Mouse (Mus musculus) small intestine, adult 2 months (tissue): ENCODE data around the gene Sh3d19. TPM values are rescaled to one million over a fixed set of nuclear protein-coding genes. Genes with fewer than 3 reads are reported as not detected.

Experiments
- H3K27ac ChIP-seq: fragments of 200-500 bp; 2 replicates; pipeline ENCODE4 v1.5.1; 2012; ENCODE audit warnings: low read depth, low read length, control low read depth, inconsistent platforms; ENCODE audit not compliant: insufficient read depth
- H3K27me3 ChIP-seq: fragments of 200-500 bp; 2 replicates; pipeline ENCODE4 v1.6.1; 2012; ENCODE audit warnings: mild to moderate bottlenecking, moderate library complexity, low read length, inconsistent platforms; ENCODE audit not compliant: control insufficient read depth, insufficient read depth
- H3K36me3 ChIP-seq: fragments of 200-500 bp; 2 replicates; pipeline ENCODE4 v1.6.1; 2012; ENCODE audit warnings: mild to moderate bottlenecking, low read length, control low read depth, inconsistent platforms; ENCODE audit not compliant: control insufficient read depth, insufficient read depth
- H3K4me1 ChIP-seq: fragments of 200-500 bp; 2 replicates; pipeline ENCODE4 v1.6.1; 2012; ENCODE audit warnings: low read length, inconsistent platforms, mixed read lengths; ENCODE audit not compliant: control insufficient read depth, insufficient read depth, insufficient read length
- H3K4me3 ChIP-seq: fragments of 200-500 bp; 2 replicates; pipeline ENCODE4 v1.5.1; 2012; ENCODE audit warnings: low read depth, mild to moderate bottlenecking, control low read depth, inconsistent platforms, low read length, moderate library complexity
- CTCF ChIP-seq: fragments of 200-500 bp; IDR thresholded peaks from 2 replicates; pipeline ENCODE4 v1.5.1; 2012; ENCODE audit warnings: low read depth, mild to moderate bottlenecking, control low read depth, inconsistent platforms, low read length, moderate library complexity, mixed read lengths; ENCODE audit not compliant: insufficient replicate concordance, insufficient read length; ENCODE audit errors: extremely low read depth
- POLR2A ChIP-seq: fragments of 200-500 bp; IDR thresholded peaks from 2 replicates; pipeline ENCODE4 v1.6.1; 2012; ENCODE audit warnings: low read depth, mild to moderate bottlenecking, control low read depth, inconsistent platforms, low read length, moderate library complexity
- WGBS: fragments of 180-500 bp; shearing (Covaris S2); methylation state at CpG from one replicate; pipeline ENCODE4 v1.1.7; 2018; 5-methylcytosine and 5-hydroxymethylcytosine counted together
- polyA plus RNA-seq: library from polyadenylated mRNA; depleted of rRNA; stranded (reverse); fragments of >200 nt; gene quantifications from 2 replicates; pipeline ENCODE4 v1.2.3, GENCODE M21; 2012

Sh3d19 gene
- polyA plus RNA-seq, 1 experiment: 205 TPM

DNA sequence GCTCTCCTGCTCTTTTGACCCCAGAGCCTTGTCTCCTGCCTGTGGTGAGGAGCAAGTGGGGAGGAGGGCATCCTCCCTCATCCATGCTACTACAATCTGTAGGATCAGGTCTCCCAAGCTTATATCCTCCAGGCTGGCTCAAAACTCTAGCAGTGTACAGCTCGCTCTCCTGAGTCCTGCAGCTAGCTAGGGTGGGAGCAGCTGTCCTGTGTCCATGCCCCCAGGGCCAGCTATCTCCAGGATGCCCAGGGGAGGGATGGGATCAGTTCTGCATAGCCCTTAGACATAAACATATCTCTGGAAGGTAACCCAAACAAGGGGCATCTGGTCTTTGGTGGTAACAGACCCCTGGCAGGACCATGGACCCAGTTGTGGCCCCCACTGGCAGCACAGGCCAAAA, 11.2 kb upstream of the Sh3d19 start:
- Histone ChIP-seq H3K4me1 (no peaks in the 10 kb centered on the region), H3K4me3 (no peak overlapping the region), H3K27ac (no peak overlapping the region), H3K27me3 (no peaks in the 10 kb centered on the region), H3K36me3 (no peaks in the 10 kb centered on the region)
- 91% methylated on average over 1 of the region's 1 CpGs for WGBS
- no peak for TF ChIP-seq CTCF
- no peak for TF ChIP-seq POLR2A

DNA sequence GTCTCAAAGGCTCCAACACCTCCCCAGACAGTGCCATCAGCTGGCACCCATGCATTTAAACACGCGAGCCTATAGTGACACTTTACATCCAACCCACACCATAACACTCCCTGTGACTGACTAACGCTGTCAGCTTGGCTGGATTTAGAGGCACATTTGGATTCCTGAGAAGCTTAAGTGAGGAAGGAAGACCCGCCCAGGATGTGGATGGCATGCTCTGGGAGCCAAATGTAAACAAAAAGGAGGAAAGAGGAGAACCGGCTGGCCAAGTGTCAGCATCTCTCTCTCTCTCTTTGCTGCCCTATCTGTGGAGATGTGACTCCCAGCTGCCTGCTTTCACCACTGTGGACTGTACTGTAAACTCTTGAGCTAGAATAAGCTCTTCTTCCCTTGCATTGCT, 9.8 kb upstream of the Sh3d19 start:
- no peaks in the 10 kb centered on the region for H3K36me3 ChIP-seq
- H3K4me1 ChIP-seq: no peaks in the 10 kb centered on the region
- no peak for TF ChIP-seq CTCF
- TF ChIP-seq POLR2A: no peak
- H3K4me3 ChIP-seq: no peak overlapping the region
- H3K27me3 ChIP-seq: no peaks in the 10 kb centered on the region
- no peak overlapping the region for H3K27ac ChIP-seq
- WGBS: 35% methylated on average over 5 of the region's 5 CpGs

DNA sequence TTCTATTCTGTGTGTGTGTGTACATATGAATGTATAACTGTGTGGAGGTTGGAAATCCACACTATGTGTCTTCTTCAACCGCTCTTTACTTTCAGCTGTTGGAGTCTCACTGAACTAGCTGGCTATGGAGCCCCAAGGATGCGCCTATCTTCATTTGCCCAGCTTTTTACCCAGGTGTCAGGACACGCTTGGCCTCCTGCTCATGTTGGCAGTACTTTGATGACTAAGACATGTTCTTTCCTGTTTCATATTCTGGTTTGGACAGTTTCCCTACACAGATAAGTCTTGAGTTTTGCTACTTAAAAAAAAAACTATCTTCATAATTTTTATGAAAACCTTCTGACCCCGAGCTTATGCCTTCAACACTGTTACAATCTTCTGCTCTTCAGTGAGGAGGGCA, 5.4 kb upstream of the Sh3d19 start:
- H3K4me1 ChIP-seq: no peaks in the 10 kb centered on the region
- H3K4me3 ChIP-seq: no peak overlapping the region
- no peaks in the 10 kb centered on the region for H3K27me3 ChIP-seq
- H3K36me3 ChIP-seq: no peaks in the 10 kb centered on the region
- no peak overlapping the region for H3K27ac ChIP-seq
- TF ChIP-seq CTCF: no peak
- no peak for TF ChIP-seq POLR2A
- 94% methylated on average over 4 of the region's 4 CpGs for WGBS

- no peak for TF ChIP-seq CTCF
- no peak for TF ChIP-seq POLR2A
- WGBS: 94% methylated on average over 8 of the region's 8 CpGs
- H3K4me3 ChIP-seq: no peak overlapping the region
Measured at GRCm38 (mm10) chr3:85969040-85969439, 1.9 kb upstream of the Sh3d19 start.

GRCm38 (mm10) chr3:85971599-85971975, 678 bp downstream of the Sh3d19 start:
- H3K4me3 ChIP-seq: peak overlapping the region; percentile 91
- H3K36me3 ChIP-seq: peaks cover 3% of the 10 kb centered on the region; the same call in 1 of the 2 replicates
- peak overlapping the region; percentile 91 for H3K27ac ChIP-seq
- 1% methylated on average over 13 of the region's 13 CpGs for WGBS
- no peaks in the 10 kb centered on the region; the same call in 1 of the 2 replicates for H3K4me1 ChIP-seq
- H3K27me3 ChIP-seq: no peaks in the 10 kb centered on the region
- TF ChIP-seq POLR2A (no peak), CTCF (no peak)

More at GRCm38 (mm10) chr3:85969040-85969439, 1.9 kb upstream of the Sh3d19 start:
- no peaks in the 10 kb centered on the region for H3K27me3 ChIP-seq
- no peaks in the 10 kb centered on the region; the same call in 1 of the 2 replicates for H3K4me1 ChIP-seq
- no peak overlapping the region for H3K27ac ChIP-seq
- no peaks in the 10 kb centered on the region for H3K36me3 ChIP-seq

DNA sequence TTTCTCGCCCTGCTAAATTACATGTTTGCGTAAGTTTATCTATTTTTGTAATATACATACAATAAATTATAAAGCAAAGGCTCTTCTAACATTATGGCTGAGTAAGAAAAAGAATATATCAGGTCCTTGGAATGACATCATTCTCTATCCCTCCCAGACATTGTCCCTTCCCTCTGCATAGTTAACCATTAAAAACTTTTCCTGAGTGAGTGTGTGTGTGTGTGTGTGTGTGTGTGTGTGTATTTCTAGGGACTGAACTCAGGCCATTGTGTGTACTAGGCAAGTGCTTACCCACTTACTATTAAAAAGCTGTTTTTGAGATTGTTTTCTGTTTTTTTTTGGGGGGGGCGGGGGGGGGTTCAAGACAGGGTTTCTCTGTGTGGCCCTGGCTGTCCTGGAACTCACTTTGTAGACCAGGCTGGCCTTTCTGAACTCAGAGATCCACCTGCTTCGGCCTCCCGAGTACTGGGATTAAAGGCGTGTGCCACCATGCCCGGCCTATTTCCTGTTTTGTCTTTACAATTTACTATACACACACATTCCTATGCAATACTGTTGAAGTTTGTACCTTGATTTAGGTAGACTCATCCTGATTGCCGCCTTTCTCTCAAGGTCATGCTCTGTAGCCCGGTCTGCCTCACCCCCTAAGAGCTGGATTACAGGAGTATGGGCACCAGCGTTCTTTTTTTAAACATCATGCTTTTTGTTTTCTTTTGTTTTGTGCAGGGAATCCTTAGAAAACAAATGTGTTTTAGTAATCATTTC, 2.6 kb downstream of the Sh3d19 start:
- TF ChIP-seq POLR2A (no peak), CTCF (no peak)
- Histone ChIP-seq H3K36me3 (peaks cover 3% of the 10 kb centered on the region), H3K27me3 (no peaks in the 10 kb centered on the region), H3K27ac (peak overlapping the region; percentile 91), H3K4me1 (no peaks in the 10 kb centered on the region; the same call in 1 of the 2 replicates), H3K4me3 (no peak overlapping the region)
- 54% methylated on average over 10 of the region's 10 CpGs for WGBS

GRCm38 (mm10) chr3:85974451-85974850, 3.5 kb downstream of the Sh3d19 start:
- 90% methylated on average over 4 of the region's 4 CpGs for WGBS
- Histone ChIP-seq H3K4me3 (no peak overlapping the region), H3K27ac (no peak overlapping the region), H3K27me3 (no peaks in the 10 kb centered on the region), H3K4me1 (no peaks in the 10 kb centered on the region; the same call in 1 of the 2 replicates), H3K36me3 (peaks cover 3% of the 10 kb centered on the region)
- TF ChIP-seq POLR2A: no peak
- no peak for TF ChIP-seq CTCF
